Mouse (Mus musculus): ENCODE data around the gene Gm10188.

Gm10188 gene

DNA sequence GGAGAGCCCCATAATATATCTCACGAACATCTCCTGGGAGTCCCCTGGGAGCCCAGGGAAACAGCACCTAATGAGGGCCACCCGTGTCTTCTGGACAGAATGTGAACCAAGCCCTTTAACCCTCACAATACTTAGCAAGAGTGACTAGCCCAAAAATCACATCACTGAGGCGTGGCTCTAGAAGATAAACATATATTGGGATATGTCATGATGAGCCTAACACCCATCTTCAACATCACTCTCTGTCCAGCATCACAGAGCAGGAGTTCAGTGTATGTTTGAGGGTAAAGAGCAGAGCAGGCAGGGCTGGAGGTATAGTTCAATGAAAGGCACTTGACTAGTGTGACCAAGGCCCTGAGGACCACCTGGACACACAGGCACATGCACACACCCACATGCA is at the start of gene Gm10188:
Gene Gm10188 (minus strand): TSS at position 101 of the 400 bp plus-strand sequence.
- no peak for DNase-seq (ENCODE audit: low read depth)

DNA sequence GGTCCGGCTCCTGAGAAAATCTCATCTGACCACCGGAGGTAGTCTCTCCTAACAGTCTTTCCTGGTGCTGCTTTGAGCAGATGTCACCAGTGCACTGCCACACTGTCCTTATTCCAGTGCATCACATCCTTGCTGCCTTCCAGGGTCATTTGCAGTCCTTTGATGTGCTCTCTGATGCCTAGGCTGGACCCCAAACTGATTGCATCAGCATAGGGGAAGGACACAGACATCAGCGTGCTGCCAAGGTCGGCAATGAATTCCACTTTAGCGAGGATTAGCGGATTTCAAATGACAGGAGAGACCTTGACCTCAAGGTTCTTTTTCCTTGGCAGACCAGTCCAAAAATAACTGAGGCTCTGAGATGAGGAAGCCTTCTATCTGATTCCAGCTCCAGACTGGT is 47.6 kb upstream of the Gm10188 start:
- DNase-seq (ENCODE audit: low read depth), result no peak

GRCm38 (mm10) chr1:132276694-132277093 is 47.1 kb upstream of the Gm10188 start:
- DNase-seq (ENCODE audit: low read depth), result no peak

DNA sequence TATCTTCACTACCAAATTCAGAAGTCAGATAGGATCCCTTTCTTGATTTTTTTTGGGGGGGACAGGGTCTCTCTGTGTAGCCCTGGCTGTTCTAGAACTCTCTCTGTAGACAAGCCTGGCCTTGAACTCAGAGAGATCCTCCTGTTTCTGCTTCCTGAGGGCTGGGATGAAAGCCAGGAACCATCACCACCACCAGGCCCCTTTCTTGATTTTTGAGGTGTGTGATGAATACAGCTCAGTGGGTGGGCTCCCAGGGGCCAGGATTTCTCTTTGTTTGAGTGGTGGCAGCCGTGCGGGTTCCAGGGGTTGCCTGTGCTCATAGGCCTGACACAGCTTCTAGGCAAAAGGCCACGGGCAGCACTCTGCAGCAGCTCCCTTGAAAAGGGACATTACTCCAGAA is 41.7 kb upstream of the Gm10188 start:
- no peak for DNase-seq (ENCODE audit: low read depth)

DNA sequence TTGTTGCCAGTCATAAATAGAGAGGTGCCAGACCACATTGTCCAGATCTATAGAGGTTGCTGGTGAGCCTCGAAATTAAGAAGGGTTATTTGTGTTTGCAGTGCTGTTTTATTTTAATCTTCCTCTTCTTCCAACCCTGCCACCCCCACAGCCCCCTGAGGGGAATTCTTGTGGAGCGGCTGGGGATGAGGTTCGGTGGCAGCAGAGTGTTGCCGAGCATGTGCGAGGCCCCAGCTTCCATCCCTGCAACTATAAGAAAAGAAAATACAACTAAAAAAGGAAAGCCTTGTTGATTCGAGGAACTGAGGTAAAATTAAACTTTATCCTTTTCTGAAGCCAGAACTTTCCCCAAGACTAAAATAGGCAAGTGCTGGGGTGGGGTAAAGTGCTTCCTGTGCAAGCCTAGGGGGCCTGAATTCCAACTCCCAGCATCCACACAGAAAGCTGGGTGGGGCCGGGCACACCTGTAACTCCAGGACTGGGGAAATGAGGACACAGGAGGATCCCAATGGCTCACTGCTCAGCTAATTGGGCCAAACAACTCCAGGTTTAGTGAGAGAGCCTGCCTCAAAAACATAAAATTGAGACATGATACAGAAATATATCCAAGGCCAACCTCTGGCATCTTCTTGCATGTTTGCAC is 39.0 kb upstream of the Gm10188 start:
- no peak for DNase-seq (ENCODE audit: low read depth)

DNA sequence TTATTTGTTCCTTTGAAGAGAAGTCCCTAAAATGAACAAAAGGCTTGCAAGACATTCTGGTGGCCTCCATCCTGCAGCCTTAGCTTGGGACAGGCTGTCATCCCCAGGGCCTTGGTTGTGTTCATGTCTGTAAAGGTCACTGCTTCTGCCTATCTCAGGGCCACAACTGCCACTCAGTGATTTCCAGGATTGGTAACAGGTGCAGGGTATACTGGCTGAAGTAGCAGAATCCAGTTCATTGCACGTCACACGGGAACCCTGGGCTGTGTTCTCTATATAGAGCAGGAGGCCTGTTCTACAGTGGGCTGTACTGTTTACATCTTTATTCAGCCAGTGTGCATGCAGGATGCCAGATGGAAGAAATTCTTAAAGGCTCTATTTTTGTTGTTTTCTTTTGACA is 38.4 kb upstream of the Gm10188 start:
- DNase-seq (ENCODE audit: low read depth), result no peak

- DNase-seq (ENCODE audit: low read depth), result no peak
Observed at GRCm38 (mm10) chr1:132266791-132267557, 37.4 kb upstream of the Gm10188 start.

DNA sequence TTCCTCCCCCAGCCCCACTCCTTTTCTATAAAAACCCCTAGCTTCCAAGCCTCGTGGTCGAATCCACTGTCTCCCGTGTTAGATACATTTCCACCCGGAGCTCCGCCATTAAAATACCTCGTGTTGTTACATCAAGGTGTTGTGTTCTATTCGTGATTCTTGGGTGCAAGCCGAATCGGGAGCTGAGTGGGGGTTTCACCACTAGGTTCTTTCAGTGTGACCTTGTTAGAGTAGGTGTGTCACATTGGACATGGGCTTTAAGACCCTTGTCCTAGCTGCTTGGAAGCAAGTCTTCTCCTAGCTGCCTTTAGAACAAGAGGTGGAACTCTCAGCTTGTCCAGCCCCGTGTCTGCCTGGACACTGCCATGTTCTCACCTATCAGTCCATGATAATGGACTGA is 36.4 kb upstream of the Gm10188 start:
- DNase-seq (ENCODE audit: low read depth), result no peak

DNA sequence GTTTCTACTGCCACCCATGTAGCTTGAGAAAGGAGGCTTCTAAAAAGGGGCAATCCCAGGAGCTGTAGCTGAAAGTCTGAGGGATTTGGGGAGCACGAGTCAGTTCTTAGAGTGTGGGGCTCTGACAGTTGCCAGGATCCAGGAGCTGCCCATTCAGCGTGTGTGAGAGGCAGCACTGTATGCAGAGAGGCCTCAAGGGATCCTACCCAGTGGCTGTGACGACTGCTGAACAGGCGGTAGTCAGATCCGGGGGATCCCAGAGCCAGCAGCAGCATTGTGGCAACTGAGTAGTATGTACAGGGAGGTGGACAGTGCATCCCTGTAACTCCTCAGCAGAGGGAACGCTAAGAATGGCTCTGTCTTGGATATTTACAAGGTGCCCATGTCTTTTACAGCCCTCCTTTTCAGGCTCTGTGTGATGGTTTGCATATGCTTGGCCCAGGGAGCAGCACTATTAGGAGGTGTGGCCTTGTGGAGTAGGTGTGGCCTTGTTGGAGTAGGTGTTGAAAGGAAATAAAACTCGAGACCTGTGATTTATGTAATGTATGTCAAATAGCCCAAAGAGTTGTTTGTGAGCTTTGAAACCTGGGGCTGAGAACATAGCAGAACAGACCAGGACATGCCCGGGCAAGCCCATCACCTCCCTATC is 35.8 kb upstream of the Gm10188 start:
- no peak for DNase-seq (ENCODE audit: low read depth)

DNA sequence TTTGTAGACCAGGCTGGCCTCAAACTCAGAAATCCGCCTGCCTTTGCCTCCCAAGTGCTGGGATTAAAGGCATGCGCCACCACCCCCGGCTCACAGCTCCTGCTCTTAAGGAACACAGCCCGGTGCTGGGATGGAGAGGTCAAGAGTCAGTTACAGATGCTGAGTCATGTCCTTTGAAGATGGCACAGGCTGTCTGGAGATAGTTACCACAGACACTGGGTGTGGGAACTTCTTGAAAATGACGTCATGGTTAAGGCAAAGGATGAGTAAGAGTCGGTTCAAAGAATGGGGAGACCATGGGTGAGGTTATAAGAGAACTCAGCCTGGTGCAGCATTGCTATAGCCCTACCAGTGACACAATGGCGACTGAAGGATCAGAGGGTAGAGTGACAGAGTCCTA is 35.0 kb upstream of the Gm10188 start:
- peak; percentile 31 for DNase-seq (ENCODE audit: low read depth)

DNA sequence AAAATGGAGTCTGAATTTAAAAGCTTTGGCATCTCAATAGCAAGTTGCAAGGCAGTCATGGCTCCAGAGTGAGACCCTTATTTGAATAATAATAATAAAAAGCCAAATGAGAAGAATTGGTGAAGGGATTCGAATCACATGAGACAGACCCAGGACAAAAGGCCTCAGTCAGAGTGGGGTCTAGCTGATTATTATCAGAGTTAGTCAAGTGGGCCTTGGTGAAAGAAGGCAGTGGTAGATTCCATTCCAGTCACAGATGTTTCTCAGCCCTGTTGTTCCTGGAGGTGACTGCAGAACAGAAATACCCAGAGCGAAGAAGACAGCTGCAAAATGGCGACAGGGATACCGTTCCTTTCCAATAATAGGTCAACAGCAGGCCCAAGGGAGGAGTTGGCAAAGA is 34.1 kb upstream of the Gm10188 start:
- DNase-seq (ENCODE audit: low read depth), result no peak

- peak; percentile 31 for DNase-seq (ENCODE audit: low read depth)
Observed at GRCm38 (mm10) chr1:132261058-132261457, 31.5 kb upstream of the Gm10188 start.

GRCm38 (mm10) chr1:132260331-132260730 is 30.8 kb upstream of the Gm10188 start:
- DNase-seq (ENCODE audit: low read depth), result no peak

GRCm38 (mm10) chr1:132254467-132254866 is 24.9 kb upstream of the Gm10188 start:
- DNase-seq (ENCODE audit: low read depth), result no peak

DNA sequence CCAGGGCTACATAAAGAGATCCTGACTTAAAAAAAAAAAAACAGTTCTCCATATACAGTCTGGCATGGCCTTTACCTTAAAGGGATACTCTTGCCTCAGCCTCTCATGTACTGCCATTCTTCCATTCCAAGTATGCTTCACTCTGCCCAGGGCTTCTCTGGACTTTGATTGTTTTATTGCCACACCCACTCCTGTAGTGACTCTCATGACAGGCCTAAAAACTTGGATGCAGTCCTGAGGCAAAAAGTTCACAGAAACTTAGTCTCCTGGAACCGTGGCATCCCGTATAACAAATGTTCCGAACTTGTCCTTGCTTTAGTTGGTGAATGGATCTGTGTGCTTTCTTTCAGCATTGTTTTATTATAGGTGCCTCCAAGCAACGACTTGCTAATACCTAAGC is 17.1 kb upstream of the Gm10188 start:
- DNase-seq (ENCODE audit: low read depth), result no peak

- DNase-seq (ENCODE audit: low read depth), result no peak
Observed at GRCm38 (mm10) chr1:132246137-132246536, 16.6 kb upstream of the Gm10188 start.

GRCm38 (mm10) chr1:132245010-132245409 is 15.4 kb upstream of the Gm10188 start:
- no peak for DNase-seq (ENCODE audit: low read depth)

DNA sequence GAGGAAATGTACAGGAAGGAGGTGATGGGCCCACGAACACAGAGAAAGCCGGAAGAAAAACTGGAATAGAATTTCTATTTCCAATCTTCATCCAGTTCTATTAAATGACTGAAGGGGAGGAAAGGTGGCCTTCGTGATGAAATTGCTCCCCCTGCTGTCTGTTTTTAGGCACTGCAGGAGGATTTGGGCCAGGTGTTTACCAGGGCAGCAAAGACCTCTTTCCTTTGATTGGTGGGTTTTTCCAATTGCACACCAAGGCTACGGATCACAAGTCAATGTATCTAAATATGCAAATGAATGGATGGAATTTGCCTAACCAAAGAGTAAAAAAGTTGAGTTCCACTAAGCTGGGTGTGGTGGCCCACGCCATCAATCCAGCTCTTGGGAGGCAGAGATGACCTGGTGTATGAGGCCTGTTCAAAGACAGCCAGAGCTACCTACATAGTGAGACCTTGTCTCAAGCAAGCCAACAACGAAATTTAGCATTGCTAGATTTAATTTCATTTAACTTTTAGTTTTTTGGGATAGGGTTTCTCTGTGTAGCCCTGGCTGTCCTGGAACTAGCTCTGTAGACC is 8.1 kb upstream of the Gm10188 start:
- peak; percentile 68 for DNase-seq (ENCODE audit: low read depth)

DNA sequence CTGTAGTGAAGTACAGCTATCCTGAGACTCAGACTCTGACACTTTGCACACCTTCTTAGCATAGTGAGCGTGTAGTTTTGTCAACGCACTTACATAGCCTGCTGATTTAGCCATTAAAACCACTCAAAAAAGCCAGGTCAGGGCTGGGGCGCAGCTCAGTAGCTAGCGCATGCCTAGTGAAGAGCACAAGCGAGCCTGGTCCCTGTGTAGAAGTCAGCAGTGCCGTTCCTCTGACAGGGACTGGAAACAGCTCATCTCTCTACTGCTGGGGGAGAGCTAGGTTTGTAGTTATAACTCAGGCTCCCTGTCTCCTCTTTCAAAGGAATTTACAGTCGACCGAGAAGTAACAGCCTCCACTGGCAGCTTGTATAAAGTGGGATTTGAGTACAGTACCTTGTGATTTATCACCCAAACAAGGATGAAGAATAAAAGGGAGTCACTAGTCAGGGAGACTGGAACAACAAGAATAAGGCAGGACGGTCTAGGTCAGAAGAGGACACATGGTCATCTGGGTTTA is 5.2 kb upstream of the Gm10188 start:
- DNase-seq (ENCODE audit: low read depth), result no peak

DNA sequence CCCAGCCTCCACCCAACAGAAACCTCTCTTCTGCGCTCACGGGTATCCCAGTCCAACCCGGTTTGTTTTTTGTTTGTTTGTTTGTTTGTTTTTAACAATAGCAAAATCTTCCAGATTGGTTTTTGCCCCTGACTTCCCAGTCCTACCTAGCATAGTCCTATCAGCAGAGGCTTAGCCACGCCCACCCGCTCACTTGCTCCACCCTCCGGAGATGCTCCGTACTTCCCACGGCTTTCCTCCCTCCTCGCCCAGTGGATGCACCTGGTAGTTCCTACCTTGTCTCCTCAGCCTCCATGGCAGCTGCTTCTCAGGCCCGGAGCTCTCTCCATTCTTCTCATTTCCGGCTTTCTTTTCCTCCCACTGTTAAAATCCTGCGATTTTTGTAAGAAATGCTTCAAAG is 4.0 kb upstream of the Gm10188 start:
- DNase-seq (ENCODE audit: low read depth), result no peak

DNA sequence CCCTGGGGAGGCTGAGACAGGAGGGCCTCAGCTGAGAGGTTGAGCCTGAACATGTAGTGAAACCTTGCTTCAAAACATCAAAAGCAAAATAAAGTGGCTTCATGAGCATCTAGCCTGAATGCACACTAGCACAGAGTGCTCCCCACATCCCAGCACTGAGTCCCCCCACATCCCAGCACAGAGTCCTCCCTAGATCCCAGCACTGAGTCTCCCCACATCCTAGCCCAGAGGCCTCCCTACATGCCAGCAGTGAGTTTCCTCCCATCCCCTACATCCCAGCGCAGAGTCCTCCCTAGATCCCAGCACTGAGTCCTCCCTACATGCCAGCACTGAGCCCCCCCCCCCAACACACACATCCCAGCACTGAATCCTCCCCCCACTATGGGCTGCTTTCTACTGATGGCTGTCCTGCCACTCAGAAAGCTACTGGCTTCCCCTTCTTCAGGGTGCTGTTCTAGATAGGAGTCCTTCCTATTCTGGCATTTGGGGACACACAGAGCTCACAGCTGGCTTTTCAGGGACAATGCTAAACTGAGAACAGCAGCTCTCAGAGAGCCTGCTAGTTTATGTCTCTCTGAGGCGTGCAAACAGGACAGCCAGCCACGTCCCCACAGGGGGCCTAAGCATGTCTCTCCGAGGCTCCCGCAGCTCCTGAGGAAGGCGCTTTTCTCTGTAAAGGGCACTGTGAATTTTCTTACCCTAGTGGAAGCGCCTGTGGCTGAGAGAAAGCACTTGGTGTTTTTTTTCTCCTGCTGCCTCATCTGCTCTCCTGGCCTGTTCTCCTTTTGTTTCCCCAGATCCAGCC is 2.1 kb upstream of the Gm10188 start:
- DNase-seq (ENCODE audit: low read depth), result no peak

Data from induced T-regulatory cell, adult 2 months (primary cell).